1 mouse cellular context compared by ENCODE assay signal in genomic region chr10:77950468-77950867, GRCm38 (mm10). TPM values are rescaled to one million over a fixed set of nuclear protein-coding genes. Genes with fewer than 3 reads are reported as not detected.
"Had no signal": no experiment of that assay in that cellular context is flagged by ENCODE, and none has a peak within 500 bp of the region (broad histone marks: within the 10 kb centered on the region; RNA-seq: fewer than 3 reads in every experiment).

No protein-coding gene starts in this region.

RNA-seq across cellular contexts. Expression of gene Lrrc3, which starts 48.1 kb away (rescaled TPM):
- total RNA-seq: granulocyte monocyte progenitor cell, adult 5-6 weeks had no signal
